Mouse (Mus musculus) ES-Bruce4 (cell line): ENCODE measurements at regions not wholly inside any gene's neighbourhood (a gene's known extent, or its start where the extent isn't known, plus 50 kb on each side); places are given as distances from the start of the nearest gene placed in this dataset.

Experiments used
- CTCF ChIP-seq: IDR thresholded peaks from one replicate; pipeline ENCODE4 v1.8.1; 2011; ENCODE audit warnings: low read depth, low read length
- EP300 ChIP-seq: IDR thresholded peaks from 2 replicates; pipeline ENCODE4 v1.6.1; 2011; ENCODE audit warnings: low read depth, low read length; ENCODE audit not compliant: insufficient read depth

- TF ChIP-seq EP300 (no peak), CTCF (no peak)
These were observed 150.3 kb downstream of the Nucb2 start for GRCm38 (mm10) chr7:116654466-116654865.
